Mouse (Mus musculus) stomach, postnatal 0 days (tissue): ENCODE measurements around the gene Fam184a.

Experiments
- CTCF ChIP-seq: IDR thresholded peaks from 2 replicates; pipeline ENCODE4 v1.5.1; 2016; ENCODE audit warnings: antibody characterized with exemption, low read depth, mild to moderate bottlenecking, moderate library complexity
- EP300 ChIP-seq: optimal IDR thresholded peaks from 2 replicates; pipeline ENCODE3; 2016; ENCODE audit warnings: antibody characterized with exemption

DNA sequence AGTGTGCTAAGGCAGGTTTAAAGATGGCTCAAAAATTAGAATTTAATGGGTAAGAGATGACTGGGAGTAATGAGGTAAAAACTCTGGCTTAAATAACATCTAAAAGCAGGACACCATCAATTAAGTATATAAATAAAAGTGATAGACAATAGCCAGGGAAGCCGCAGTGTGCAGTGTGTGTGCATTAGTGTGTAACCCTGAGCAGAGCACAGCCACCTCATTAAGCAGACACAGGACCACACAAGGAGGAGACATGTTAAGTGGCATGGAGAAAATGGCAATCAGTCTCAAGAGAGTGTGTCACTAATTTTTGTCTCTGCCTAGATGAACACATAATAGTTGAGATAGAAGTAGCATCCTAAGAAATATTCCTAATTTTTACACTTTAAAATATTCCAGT lies 62.4 kb downstream of the Fam184a start:
- TF ChIP-seq CTCF (no peak), EP300 (no peak)
